Mouse (Mus musculus) lung, postnatal 0 days (tissue): ENCODE data around the gene Gm10577.

ENCODE experiments used
- CTCF ChIP-seq: IDR thresholded peaks from 2 replicates; pipeline ENCODE4 v1.5.1; 2016; ENCODE audit warnings: antibody characterized with exemption, mild to moderate bottlenecking
- EP300 ChIP-seq: IDR thresholded peaks from 2 replicates; pipeline ENCODE4 v1.6.1; 2016; ENCODE audit warnings: antibody characterized with exemption, mild to moderate bottlenecking, control low read depth

GRCm38 (mm10) chr4:101020596-101020995 lies at the start of gene Gm10577:
- no peak for TF ChIP-seq EP300
- TF ChIP-seq CTCF: no peak
